Mouse (Mus musculus): ENCODE data around the gene Nin. TPM values are rescaled to one million over a fixed set of nuclear protein-coding genes. Genes with fewer than 3 reads are reported as not detected.

Nin gene
- total and polyA plus RNA-seq, 3 experiments, result 4.5 to 17.3 (median 13.7) TPM

DNA sequence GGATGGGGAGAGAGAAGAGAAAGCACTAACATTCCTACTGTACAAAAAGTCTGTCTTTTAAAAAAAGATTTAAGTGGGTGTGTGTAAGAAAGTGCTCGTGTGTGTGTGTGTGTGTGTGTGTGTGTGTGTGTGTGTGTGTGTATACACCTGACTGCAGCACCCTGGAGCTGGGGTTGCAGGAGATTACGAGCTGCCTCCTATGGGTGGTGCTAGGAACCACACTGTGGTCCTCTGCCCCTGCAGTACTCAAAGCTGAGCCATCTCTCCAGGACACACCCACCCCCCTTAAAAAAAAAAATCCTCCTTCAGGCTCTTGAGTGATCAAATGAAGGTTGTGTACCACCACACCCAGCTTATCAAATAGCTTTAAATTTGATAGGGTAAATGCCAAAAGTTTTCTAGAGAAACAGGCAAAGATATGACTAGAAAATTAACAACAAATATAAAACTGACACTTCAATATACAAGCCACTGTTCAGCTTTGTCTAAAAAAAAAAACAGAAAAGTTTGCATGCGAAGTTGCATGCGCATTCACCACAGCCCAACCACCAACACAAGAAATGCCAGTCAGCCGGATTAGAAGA is 27.6 kb upstream of the Nin start:
- WGBS, result 92% methylated on average over 5 of the region's 5 CpGs
- no peaks in the 10 kb centered on the region for H3K36me3 ChIP-seq (ENCODE audit: control insufficient read depth, insufficient read depth, low read length)
- H3K27me3 ChIP-seq (ENCODE audit: control insufficient read depth, insufficient read depth, low read length), result no peaks in the 10 kb centered on the region
- H3K4me1 ChIP-seq (ENCODE audit: control insufficient read depth, insufficient read depth, low read length), result peaks cover 2% of the 10 kb centered on the region
- H3K27ac ChIP-seq, result no peak overlapping the region
- intact Hi-C loops (cut with DNase I), result loop anchor here (10.0 kb wide), 1 partner anchor 386 kb away; no protein-coding TSS in a partner anchor
- H3K79me2 ChIP-seq (replicated peaks; ENCODE audit: control insufficient read depth, insufficient read depth, low read length), result no peaks in the 10 kb centered on the region
- DNase-seq, result no peak
- TF ChIP-seq POLR2A (IDR thresholded peaks at IDR 0.05; ENCODE audit: insufficient read depth, low read depth, low read length) (no peak), CTCF (IDR thresholded peaks at IDR 0.05) (no peak), EP300 (IDR thresholded peaks at IDR 0.05; ENCODE audit: insufficient read depth, low read depth, low read length) (no peak)
- H3K4me3 ChIP-seq, result no peak overlapping the region
- no peak overlapping the region for H3K9ac ChIP-seq (ENCODE audit: low read depth, low read length)

DNA sequence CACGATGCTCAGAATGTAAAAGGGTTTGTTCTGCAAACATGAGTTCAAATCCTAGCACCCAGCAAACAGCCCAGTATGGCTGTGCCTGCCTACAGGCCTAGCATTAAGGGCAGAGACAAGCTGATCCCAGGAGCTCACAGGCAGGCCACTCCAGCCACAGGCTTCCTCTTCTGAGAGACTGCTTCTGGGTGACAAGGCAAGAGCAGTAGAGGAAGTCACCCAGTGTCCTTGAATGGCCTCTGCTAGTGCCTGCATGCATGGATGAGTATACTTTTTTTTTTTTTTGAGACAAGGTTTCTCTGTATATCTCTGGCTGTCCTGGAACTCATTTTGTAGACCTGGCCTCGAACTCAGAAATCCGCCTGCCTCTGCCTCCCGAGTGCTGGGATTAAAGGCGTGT is 27.0 kb upstream of the Nin start:
- H3K27ac ChIP-seq, result no peak overlapping the region
- intact Hi-C loops (cut with DNase I), result loop anchor here (10.0 kb wide), 1 partner anchor 386 kb away; no protein-coding TSS in a partner anchor
- no peaks in the 10 kb centered on the region for H3K79me2 ChIP-seq (replicated peaks; ENCODE audit: control insufficient read depth, insufficient read depth, low read length)
- H3K4me1 ChIP-seq (ENCODE audit: control insufficient read depth, insufficient read depth, low read length), result peaks cover 2% of the 10 kb centered on the region
- TF ChIP-seq POLR2A (IDR thresholded peaks at IDR 0.05; ENCODE audit: insufficient read depth, low read depth, low read length) (no peak), EP300 (IDR thresholded peaks at IDR 0.05; ENCODE audit: insufficient read depth, low read depth, low read length) (no peak), CTCF (IDR thresholded peaks at IDR 0.05) (no peak)
- WGBS, result 85% methylated on average over 5 of the region's 5 CpGs
- no peaks in the 10 kb centered on the region for H3K27me3 ChIP-seq (ENCODE audit: control insufficient read depth, insufficient read depth, low read length)
- H3K36me3 ChIP-seq (ENCODE audit: control insufficient read depth, insufficient read depth, low read length), result no peaks in the 10 kb centered on the region
- no peak overlapping the region for H3K4me3 ChIP-seq
- H3K9ac ChIP-seq (ENCODE audit: low read depth, low read length), result no peak overlapping the region
- peak in 1 of 2 experiments; percentile 45 for DNase-seq

DNA sequence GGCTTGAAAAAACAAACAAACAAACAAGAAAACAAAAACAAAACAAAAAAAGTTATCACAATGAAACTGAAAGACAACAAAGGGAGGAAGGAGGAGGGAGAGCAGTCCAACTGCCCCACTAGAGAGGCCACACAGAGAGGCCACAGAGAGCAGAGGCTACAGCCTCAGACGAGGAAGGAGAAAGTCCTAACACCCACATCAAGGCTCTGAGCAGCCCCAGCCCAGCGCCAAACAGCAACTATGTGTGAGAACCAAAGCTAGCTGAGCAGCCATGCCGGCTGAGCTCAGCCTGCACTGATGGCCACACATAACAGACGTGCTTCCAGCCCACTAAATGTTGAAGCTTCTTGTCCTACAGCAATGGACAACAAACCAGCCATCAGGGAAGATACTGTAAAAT is 26.4 kb upstream of the Nin start:
- WGBS, result 71% methylated on average over 4 of the region's 4 CpGs
- intact Hi-C loops (cut with DNase I), result loop anchor here (10.0 kb wide), 1 partner anchor 385 kb away; no protein-coding TSS in a partner anchor
- Histone ChIP-seq H3K79me2 (replicated peaks; ENCODE audit: control insufficient read depth, insufficient read depth, low read length) (no peaks in the 10 kb centered on the region), H3K36me3 (ENCODE audit: control insufficient read depth, insufficient read depth, low read length) (no peaks in the 10 kb centered on the region), H3K9ac (ENCODE audit: low read depth, low read length) (no peak overlapping the region), H3K27ac (no peak overlapping the region), H3K4me1 (ENCODE audit: control insufficient read depth, insufficient read depth, low read length) (peaks cover 2% of the 10 kb centered on the region), H3K4me3 (no peak overlapping the region), H3K27me3 (ENCODE audit: control insufficient read depth, insufficient read depth, low read length) (no peaks in the 10 kb centered on the region)
- TF ChIP-seq CTCF (IDR thresholded peaks at IDR 0.05) (no peak), EP300 (IDR thresholded peaks at IDR 0.05; ENCODE audit: insufficient read depth, low read depth, low read length) (no peak), POLR2A (IDR thresholded peaks at IDR 0.05; ENCODE audit: insufficient read depth, low read depth, low read length) (no peak)
- DNase-seq, result no peak

DNA sequence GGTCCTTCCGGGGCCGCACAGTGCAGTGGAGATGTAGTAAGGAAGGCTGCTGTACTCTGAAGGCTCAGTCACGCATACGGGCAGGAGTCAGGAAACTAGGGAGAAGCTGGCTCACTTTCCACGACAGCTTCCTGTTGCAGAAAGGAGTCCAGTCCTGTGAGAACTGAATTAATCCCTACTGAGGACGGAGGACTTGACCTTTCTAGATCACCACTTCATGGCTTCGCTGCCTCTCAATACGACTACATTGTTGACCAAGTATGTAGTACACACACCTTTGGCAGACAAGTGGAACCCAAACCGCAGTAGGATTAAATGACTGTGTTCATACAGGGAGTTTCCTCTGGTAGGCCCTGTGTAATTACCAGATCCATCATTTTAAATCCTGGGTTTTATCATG is 24.1 kb upstream of the Nin start:
- no peak for DNase-seq
- intact Hi-C loops (cut with DNase I), result no loop called here
- 51% methylated on average over 9 of the region's 9 CpGs for WGBS

DNA sequence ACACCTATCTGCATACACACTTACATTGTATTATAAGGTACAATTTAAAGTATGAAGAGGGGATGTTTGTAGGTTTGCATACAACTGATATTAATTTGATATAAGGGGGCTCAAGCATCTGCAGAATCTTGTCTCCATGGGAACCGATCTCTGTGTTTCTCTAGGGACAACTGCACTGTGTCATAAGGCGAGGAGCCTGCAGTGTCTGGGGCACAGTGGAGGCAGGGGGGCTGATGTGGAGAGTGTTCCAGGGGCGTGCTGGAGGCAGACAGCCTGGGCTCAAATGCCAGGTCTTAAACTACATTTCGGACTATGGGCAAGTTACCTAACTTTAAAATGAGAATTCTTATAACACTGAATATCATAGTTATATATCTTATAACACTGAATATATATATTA is 23.6 kb upstream of the Nin start:
- DNase-seq, result no peak
- Histone ChIP-seq H3K4me1 (ENCODE audit: control insufficient read depth, insufficient read depth, low read length) (no peaks in the 10 kb centered on the region; the same call in 1 of the 2 replicates), H3K79me2 (replicated peaks; ENCODE audit: control insufficient read depth, insufficient read depth, low read length) (no peaks in the 10 kb centered on the region), H3K27me3 (ENCODE audit: control insufficient read depth, insufficient read depth, low read length) (no peaks in the 10 kb centered on the region), H3K9ac (ENCODE audit: low read depth, low read length) (no peak overlapping the region), H3K36me3 (ENCODE audit: control insufficient read depth, insufficient read depth, low read length) (no peaks in the 10 kb centered on the region), H3K27ac (no peak overlapping the region), H3K4me3 (no peak overlapping the region)
- no peak for TF ChIP-seq POLR2A (IDR thresholded peaks at IDR 0.05; ENCODE audit: insufficient read depth, low read depth, low read length)
- TF ChIP-seq CTCF (IDR thresholded peaks at IDR 0.05), result no peak
- TF ChIP-seq EP300 (IDR thresholded peaks at IDR 0.05; ENCODE audit: insufficient read depth, low read depth, low read length), result no peak
- 80% methylated on average over 4 of the region's 4 CpGs for WGBS
- intact Hi-C loops (cut with DNase I), result no loop called here

More for the DNA sequence above, 24.1 kb upstream of the Nin start:
- no peaks in the 10 kb centered on the region for H3K36me3 ChIP-seq (ENCODE audit: control insufficient read depth, insufficient read depth, low read length)
- TF ChIP-seq EP300 (IDR thresholded peaks at IDR 0.05; ENCODE audit: insufficient read depth, low read depth, low read length), result no peak
- TF ChIP-seq CTCF (IDR thresholded peaks at IDR 0.05), result no peak
- TF ChIP-seq POLR2A (IDR thresholded peaks at IDR 0.05; ENCODE audit: insufficient read depth, low read depth, low read length), result no peak
- no peaks in the 10 kb centered on the region for H3K27me3 ChIP-seq (ENCODE audit: control insufficient read depth, insufficient read depth, low read length)
- no peaks in the 10 kb centered on the region; the same call in 1 of the 2 replicates for H3K4me1 ChIP-seq (ENCODE audit: control insufficient read depth, insufficient read depth, low read length)
- H3K4me3 ChIP-seq, result no peak overlapping the region
- no peak overlapping the region for H3K27ac ChIP-seq
- no peaks in the 10 kb centered on the region for H3K79me2 ChIP-seq (replicated peaks; ENCODE audit: control insufficient read depth, insufficient read depth, low read length)
- H3K9ac ChIP-seq (ENCODE audit: low read depth, low read length), result no peak overlapping the region

DNA sequence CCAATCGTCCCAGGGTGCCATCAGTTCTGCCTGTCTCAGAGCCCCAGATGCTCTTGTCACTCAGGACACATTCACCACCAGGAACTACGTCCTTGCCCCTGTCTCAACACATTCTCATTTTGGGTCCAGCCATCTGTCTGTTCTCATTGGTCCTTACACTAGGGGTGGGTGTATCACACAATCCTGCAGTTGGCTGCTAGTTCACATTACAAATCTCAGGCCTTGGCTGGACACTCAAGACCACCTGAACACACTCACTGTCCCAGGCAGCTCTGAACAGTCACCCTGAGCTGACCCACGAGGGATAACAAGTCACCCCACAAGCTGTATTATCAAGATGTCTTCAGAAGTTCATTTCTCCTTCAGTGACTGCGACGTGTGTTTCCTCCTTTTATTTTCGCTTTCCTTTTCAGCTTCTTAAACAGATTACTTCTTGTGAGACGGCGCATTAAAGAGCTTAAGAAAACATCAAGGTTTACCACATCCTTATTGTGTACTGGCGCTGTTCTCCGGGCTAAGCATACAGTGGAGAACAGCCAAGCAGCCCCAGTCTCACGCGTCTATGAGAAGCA is 22.8 kb upstream of the Nin start:
- H3K9ac ChIP-seq (ENCODE audit: low read depth, low read length), result no peak overlapping the region
- H3K4me3 ChIP-seq, result peak overlapping the region; percentile 2; the same call in 1 of the 2 replicates
- no peaks in the 10 kb centered on the region for H3K27me3 ChIP-seq (ENCODE audit: control insufficient read depth, insufficient read depth, low read length)
- TF ChIP-seq EP300 (IDR thresholded peaks at IDR 0.05; ENCODE audit: insufficient read depth, low read depth, low read length) (no peak), CTCF (IDR thresholded peaks at IDR 0.05) (no peak), POLR2A (IDR thresholded peaks at IDR 0.05; ENCODE audit: insufficient read depth, low read depth, low read length) (no peak)
- H3K36me3 ChIP-seq (ENCODE audit: control insufficient read depth, insufficient read depth, low read length), result no peaks in the 10 kb centered on the region
- WGBS, result 35% methylated on average over 12 of the region's 12 CpGs
- DNase-seq, result peak in 1 of 2 experiments; percentile 27
- intact Hi-C loops (cut with DNase I), result no loop called here
- no peaks in the 10 kb centered on the region; the same call in 1 of the 2 replicates for H3K4me1 ChIP-seq (ENCODE audit: control insufficient read depth, insufficient read depth, low read length)
- no peaks in the 10 kb centered on the region for H3K79me2 ChIP-seq (replicated peaks; ENCODE audit: control insufficient read depth, insufficient read depth, low read length)
- no peak overlapping the region; the same call in 1 of the 2 replicates for H3K27ac ChIP-seq

Measured in heart, adult 2 months (tissue).